Mouse (Mus musculus) spleen, postnatal 4 days (tissue): ENCODE results near the gene Hmg20b.

Experiments
- DNase-seq, 2 experiments: peaks; one replicate each; pipeline ENCODE4 v3.0.0; 2022; ENCODE audit warnings: low spot score in 2 of 2

Hmg20b gene

GRCm38 (mm10) chr10:81354738-81355477 is 4.6 kb upstream of the Hmg20b start:
- DNase-seq: no peak

- peak; percentile 78 to 85 for DNase-seq
Measured at GRCm38 (mm10) chr10:81351678-81352291, 1.5 kb upstream of the Hmg20b start.

DNA sequence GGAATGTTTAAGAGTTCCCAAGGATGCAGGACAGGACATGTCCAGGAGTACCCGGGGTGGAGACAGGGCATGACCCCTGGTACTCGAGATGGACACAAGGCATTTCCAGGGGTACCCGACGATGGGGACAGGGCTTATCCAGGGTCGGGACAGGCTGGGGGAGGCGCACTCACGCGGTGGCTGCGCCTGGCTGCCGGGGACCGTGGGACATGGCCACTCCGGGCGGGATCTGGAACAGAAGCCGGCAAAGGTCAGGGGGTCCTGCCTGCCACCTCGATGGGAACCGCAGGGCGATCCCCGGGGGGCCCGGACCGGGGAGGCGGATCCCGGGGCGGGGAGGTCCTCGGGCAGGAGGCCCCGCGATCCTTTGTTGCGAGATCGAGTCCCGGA is 324 bp downstream of the Hmg20b start:
- DNase-seq: no peak

DNA sequence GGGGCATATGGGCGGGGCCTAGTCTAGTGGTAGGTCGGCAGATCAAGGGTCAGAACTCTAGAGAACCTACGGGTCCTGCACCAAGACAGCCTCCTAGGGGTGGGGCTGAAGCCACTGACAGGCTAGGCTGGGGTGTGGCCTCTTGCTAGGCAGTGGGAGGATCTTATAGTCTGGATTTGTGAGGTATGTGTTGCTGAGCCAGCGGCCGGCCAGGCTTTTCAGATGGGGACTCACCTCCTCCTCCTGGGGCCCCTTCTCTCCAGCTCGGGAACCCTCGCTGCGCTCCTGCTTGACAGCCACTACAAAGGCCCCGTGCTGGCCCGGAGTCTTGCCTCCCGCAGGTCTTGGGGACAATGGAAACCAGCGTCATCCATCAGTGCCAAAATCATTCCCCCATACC is 1.1 kb downstream of the Hmg20b start:
- DNase-seq: peak in 1 of 2 experiments; percentile 69

- DNase-seq: peak; percentile 79 to 87
Measured at GRCm38 (mm10) chr10:81346453-81347067, 3.7 kb downstream of the Hmg20b start.

GRCm38 (mm10) chr10:81345162-81345534 is 5.1 kb downstream of the Hmg20b start:
- no peak for DNase-seq

- DNase-seq: no peak
Measured at GRCm38 (mm10) chr10:81344421-81345161, 5.7 kb downstream of the Hmg20b start.

GRCm38 (mm10) chr10:81342686-81343505 is 7.4 kb downstream of the Hmg20b start, which contains the start of gene Gipc3:
Gene Gipc3 (minus strand): TSS chr10:81343266.
- peak in 1 of 2 experiments; percentile 76 for DNase-seq

DNA sequence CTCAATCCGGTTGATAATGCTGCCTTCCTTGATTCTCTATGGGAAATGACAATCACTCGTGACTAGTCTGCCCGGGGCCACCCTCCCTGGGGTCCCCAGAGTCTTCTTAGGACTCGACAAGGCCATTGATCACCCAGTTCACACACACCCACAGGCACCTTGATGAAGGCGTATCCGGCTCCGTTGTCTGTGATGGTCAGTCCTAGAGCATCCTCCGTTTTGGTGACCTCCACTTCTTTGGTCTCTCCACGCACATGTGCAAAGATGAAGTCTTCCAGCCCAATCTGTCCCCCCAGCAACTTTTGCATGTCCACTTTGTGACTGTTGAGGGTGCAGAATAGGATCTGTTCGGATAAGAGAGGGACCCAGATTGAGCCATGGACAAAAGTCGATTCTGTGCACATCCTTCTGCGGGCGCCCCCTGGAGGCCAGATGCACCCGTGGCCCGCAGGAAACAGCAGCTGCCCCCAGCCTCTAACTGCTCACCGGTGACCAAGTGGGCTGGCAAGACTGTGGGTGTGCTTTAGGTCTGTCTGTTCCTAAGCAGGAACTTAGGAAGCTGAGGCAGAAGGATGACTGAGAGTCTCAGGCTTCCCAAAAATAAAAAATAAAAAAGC is 8.8 kb downstream of the Hmg20b start:
- DNase-seq: peak; percentile 71 to 93

DNA sequence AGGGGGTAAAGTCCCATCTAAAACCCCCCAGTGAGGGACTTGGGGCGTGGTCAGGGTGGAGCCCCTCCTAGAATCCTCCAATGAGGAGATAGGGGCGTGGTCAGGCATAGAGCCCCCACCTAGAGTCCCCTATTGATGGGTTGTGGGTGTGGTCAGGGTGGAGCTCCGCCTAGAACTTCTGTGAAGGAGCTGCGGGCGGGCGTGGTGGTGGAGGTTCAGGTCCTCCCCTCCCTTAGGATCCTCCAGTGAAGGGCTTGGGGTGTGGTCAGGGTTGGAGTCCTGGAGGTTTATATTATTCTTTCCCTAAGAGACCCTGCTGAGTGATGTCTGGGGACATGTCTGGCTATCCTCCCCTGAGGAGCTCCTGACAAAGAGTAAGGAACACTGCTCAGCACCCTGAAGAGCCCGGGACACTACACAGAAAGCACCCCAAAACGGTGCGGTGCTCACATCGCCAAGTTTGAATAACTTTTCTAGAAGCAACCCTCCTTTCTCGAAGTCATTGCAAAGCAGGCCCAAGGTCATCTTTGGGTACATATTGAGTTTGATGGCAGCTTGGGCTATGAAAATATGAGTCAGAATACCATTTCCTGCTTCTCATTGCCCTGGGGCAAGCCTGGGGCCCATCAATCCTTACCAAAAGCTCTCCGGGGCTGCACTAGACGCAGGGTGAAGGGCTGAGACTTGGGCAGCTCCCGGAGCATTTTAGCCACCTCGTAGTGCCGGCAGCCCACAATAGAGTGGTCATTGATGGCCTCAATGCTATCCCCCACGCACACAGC is 9.5 kb downstream of the Hmg20b start:
- no peak for DNase-seq

GRCm38 (mm10) chr10:81336558-81336957 is 13.7 kb downstream of the Hmg20b start:
- DNase-seq: no peak

GRCm38 (mm10) chr10:81335393-81336340 is 14.6 kb downstream of the Hmg20b start:
- DNase-seq: no peak

GRCm38 (mm10) chr10:81334324-81334723 is 16.0 kb downstream of the Hmg20b start:
- no peak for DNase-seq

- no peak for DNase-seq
Measured at GRCm38 (mm10) chr10:81332277-81332676, 18.0 kb downstream of the Hmg20b start.

DNA sequence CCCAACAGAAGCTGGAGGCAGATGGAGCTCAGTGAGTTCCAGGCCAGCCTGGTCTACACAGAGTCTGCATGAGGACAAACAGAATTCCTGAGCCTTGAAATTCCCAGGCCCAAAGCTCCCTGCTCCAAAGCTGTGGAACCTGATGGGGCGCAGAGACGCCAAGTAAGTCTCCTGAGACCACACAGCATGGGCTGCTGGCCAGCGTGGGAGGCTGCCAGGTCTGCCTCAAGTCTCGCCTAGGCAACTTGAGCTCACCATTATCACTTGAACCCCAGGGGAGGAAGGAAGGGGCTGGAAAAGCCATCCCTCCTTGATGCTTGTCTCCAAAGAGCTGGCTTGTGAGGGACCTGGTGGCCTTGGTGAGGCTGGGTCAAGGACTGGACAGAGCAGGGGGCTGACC is 20.3 kb downstream of the Hmg20b start:
- no peak for DNase-seq

DNA sequence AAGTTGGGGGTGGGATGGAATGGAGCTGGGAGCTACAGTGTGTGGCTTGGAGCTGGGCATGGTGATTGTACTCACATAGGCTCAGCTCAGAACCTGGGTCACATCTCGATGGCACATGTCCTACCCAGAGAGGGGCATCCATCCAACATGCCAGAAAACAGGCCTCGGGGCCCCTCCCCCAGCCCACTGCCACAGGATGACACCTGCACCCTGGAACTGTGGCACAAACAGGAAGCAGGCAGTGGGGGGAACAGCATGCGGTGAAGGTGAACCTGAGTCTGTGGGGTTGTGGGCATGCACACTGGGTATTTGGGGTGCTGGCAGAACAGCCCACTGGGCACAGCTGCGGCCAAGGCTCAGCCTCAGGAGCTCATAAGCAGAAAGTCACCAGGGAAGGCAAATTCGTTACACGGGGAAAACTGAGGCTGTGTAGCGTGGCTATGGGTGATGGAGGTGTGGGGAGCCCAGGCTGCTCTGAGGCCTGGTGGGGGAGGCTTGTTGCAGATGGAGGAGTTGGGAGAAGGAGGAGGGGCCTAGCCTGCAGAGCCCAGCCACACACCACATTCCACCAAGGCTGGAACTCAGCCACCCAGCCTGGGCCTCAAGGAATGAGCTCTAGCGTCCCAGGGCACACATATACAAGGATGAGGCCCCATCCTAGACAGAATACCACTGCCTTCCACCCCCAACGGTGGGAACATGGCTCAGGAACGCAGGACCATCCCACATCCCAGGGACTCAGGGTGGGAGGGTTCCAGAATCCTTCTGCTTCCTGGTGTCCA is 20.9 kb downstream of the Hmg20b start:
- no peak for DNase-seq

DNA sequence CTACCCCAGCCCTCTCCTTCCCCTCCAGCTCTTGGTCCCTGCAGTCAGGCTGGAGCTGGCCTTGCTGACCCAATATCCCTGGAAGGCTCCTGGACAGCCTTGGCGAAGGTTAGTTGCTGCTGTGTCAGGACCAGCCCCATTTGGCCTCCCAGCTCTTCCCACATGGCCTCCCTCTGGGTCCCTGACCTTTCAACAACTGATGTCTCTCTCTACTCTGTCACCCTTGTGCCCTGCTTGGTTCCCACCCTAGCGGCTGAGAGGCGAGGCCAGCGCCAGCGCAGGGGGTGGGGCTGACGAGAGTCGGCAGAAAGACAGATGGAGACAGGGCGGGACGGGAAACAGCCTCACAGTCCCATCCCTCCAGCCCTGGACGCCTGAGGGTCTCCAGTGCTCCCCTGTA is 21.9 kb downstream of the Hmg20b start, which contains the start of gene Tbxa2r:
Gene Tbxa2r (plus strand): TSS at position 346 of the 400 bp plus-strand sequence.
- DNase-seq: peak; percentile 66 to 81

DNA sequence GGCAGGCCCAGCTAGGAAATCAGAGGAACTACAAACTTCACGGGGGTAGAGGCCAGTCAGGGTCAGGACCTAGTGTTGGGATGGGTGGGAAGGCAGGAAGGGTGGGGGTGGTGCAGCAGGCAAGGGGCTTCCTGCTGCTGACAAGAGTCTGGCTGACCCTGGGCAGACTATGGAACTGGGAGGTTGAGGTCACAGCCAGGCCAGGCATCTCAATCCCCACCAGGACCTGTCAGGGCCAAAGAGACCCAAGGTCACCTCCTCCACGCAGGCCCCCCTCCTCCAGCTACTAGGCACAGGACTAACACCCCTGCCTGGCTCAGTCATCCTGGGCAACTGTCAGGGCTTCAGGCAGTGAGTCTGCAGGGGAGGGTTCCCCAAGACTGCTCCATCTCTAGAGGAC is 22.3 kb downstream of the Hmg20b start:
- DNase-seq: no peak
